Mouse (Mus musculus) left cerebral cortex, adult 2 months (tissue): Measurements from ENCODE around the gene Pptc7. TPM values are rescaled to one million over a fixed set of nuclear protein-coding genes. Genes with fewer than 3 reads are reported as not detected.

Source experiments
- DNase-seq, 2 experiments: peaks; one replicate each; pipeline ENCODE4 v3.0.0; 2021 to 2022; ENCODE audit warnings: low spot score in 2 of 2, mixed read lengths in 1 of 2; ENCODE audit errors: extremely low spot score in 1 of 2
- H3K27ac ChIP-seq: fragments of 200-600 bp; 2 replicates; pipeline ENCODE4 v1.8.1; 2022
- H3K4me3 ChIP-seq: fragments of 200-600 bp; 2 replicates; pipeline ENCODE4 v1.8.1; 2022
- CTCF ChIP-seq: fragments of 200-600 bp; IDR thresholded peaks from 2 replicates; pipeline ENCODE4 v1.8.1; 2022; ENCODE audit warnings: antibody characterized with exemption, mild to moderate bottlenecking, moderate library complexity
- intact Hi-C: fragments of 180-260 bp; cut with DNase I; formaldehyde crosslinking; loops from one replicate; pipeline ENCODE4 v1.15.1; 2025
- long read RNA-seq, 2 experiments: library from polyadenylated mRNA; stranded (forward); transcript quantifications; one replicate each; pipeline ENCODE4 v2.0.0; 2021; ENCODE audit warnings: borderline mapping rate in 2 of 2
- total RNA-seq, 2 experiments: library from RNA; stranded (reverse); gene quantifications; 2 replicates each; pipeline ENCODE4 v1.2.3; 2021

The Pptc7 gene
- total RNA-seq = 10 to 100 TPM; 41.2 to 42.5 TPM
- long read RNA-seq, experiment 1, full-length matches to known transcripts = 30 of 55 reads
- long read RNA-seq, experiment 1, partial matches to known transcripts = 13 of 55 reads
- long read RNA-seq, experiment 1, other reads (novel, unspliced or antisense) = 12 of 55 reads
- long read RNA-seq, experiment 2, full-length matches to known transcripts = 28 of 46 reads
- long read RNA-seq, experiment 2, partial matches to known transcripts = 13 of 46 reads
- long read RNA-seq, experiment 2, other reads (novel, unspliced or antisense) = 5 of 46 reads

DNA sequence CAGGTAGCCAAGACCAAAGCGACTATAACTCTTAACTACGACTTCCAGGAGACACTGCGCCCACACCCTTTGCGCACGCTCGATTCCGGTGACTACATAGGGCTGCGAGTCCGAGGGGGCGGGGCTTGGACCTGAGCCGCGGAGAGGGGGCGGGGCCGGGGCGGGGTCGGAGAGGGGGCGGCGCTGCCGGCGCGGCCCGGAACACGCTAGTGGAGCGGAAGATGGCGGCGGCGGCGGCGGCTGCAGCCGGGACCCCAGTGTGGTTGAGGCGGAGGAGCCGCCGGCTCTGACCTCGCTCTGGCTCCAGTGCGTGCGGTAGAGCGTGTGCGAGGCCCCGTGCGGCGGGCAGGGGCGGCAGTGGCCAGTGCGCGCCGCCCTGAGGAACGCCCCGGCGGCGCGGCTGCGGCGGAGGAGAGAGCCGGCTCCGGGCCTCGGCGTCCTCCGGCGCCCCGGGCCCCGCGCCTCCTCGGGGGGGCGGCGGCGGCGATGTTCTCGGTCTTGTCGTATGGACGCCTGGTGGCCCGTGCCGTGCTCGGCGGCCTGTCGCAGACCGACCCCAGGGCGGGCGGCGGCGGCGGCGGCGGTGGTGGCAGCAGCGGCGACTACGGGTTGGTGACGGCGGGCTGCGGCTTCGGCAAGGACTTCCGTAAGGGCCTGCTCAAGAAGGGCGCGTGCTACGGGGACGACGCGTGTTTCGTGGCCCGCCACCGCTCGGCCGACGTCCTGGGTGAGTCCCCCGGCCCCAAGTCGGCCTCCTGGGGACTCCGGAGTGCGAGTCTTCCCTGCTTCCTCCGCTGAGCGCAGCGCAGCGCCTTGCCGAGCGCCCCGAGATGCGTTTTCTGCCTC, at the start of gene Pptc7:
Gene Pptc7, plus strand, starts transcription at position 183 of the 846 bp plus-strand sequence.
- TF ChIP-seq CTCF = no peak; the same call in 1 of the 2 replicates
- peak; percentile 86 to 89 for DNase-seq
- Histone ChIP-seq H3K4me3 (peak within 1 kb of the TSS; percentile 74), H3K27ac (peak within 1 kb of the TSS; percentile 85)
- intact Hi-C loops = loop anchor here (1.0 to 2.0 kb wide), 2 partner anchors 40 to 70 kb away; partner anchors contain the start of genes Rad9b and Vps29

DNA sequence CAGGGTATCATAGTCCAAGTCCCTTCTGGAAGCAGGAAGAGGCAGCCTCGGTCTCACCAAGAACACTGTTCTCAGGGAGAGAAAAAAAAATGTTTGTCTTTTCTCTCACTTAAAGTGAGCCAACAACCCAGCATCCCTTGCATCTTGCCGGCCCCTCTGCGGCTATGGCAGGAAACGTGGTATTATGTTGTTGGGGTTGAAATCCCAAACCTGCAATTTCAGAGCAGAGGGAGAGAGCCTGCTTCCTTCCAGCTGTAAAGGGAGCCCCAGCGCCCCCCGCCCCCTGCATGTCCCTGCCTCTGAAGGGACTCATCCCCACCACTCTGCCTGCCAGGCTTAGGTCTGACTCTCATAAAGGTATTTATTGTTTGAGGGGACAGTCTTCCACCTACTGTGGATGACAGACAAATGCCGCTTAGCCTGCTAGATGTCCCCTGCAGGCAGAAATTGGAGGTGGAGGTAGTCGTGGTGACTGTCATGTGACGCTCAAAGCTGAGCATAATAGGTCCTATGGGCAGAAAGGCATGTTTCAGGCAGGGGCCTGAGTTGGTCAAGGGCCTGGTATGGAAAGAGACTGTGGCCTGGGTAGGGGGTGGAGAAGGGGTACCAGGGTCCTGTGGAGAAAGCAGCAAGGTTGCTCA, 48.8 kb upstream of the Pptc7 start:
- Histone ChIP-seq H3K27ac (peak overlapping the region; percentile 57), H3K4me3 (no peak overlapping the region)
- DNase-seq = no peak
- peak; percentile 2; the same call in 1 of the 2 replicates for TF ChIP-seq CTCF
- intact Hi-C loops = loop anchor here (5.0 kb wide), 1 partner anchor 68 kb away; no protein-coding TSS in a partner anchor

DNA sequence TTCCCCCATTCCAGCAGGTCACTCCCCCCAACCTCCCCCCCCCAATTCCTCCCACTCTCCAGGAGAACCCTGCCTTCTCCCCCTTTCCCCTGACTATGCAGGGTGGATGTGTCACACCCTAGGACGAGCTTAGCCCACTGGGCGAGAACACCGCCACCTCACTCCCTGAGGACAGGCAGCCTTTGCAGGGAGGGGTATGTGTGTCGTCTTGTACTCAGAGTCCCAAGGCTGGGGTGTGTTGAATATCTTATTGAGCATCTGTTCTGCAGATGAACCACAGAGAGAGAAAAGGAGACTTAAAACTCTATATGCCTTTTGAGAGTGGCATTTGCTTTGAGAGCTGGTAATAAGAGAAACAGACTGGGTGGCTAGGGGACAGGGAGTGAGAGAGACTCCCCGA, 47.0 kb upstream of the Pptc7 start:
- TF ChIP-seq CTCF = no peak
- Histone ChIP-seq H3K27ac (peak overlapping the region; percentile 6; the same call in 1 of the 2 replicates), H3K4me3 (no peak overlapping the region)
- intact Hi-C loops = loop anchor here (5.0 kb wide), 1 partner anchor 70 kb away; no protein-coding TSS in a partner anchor
- DNase-seq = no peak

GRCm38 (mm10) chr5:122239618-122240017, 44.5 kb upstream of the Pptc7 start:
- DNase-seq = no peak
- Histone ChIP-seq H3K4me3 (no peak overlapping the region), H3K27ac (no peak overlapping the region)
- intact Hi-C loops = loop anchor here (5.0 kb wide), 1 partner anchor 72 kb away; no protein-coding TSS in a partner anchor
- no peak for TF ChIP-seq CTCF

- intact Hi-C loops = no loop called here
- no peak overlapping the region for H3K4me3 ChIP-seq
- DNase-seq = no peak
- no peak for TF ChIP-seq CTCF
- H3K27ac ChIP-seq = no peak overlapping the region
Measured at GRCm38 (mm10) chr5:122240521-122240920, 43.6 kb upstream of the Pptc7 start.

DNA sequence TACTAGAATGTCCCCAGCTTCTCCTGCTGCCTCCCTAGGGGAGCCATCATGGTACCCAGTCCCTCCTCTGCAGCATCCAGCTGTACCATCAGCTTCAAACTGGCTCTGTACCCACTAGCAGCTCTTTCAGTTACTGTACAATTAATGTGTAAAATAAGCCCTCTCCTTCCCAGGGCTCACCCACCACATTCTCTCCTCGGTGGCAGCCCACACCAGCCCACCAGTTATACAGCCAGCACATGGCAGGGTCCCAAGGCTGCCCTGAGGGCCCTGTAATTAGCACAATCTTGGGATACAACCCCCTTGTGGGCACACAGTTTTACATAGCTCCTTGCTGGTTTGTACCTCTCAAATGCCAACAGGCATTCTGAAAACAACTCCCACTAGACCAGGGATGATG, 43.2 kb upstream of the Pptc7 start:
- Histone ChIP-seq H3K4me3 (no peak overlapping the region), H3K27ac (0 out of 2 replicates have a peak overlapping the region, but pooled peaks have one; percentile 2)
- intact Hi-C loops = no loop called here
- TF ChIP-seq CTCF = no peak
- no peak for DNase-seq

- Histone ChIP-seq H3K4me3 (no peak overlapping the region), H3K27ac (no peak overlapping the region)
- TF ChIP-seq CTCF = no peak
- intact Hi-C loops = no loop called here
- DNase-seq = no peak
Measured at GRCm38 (mm10) chr5:122242521-122243123, 41.5 kb upstream of the Pptc7 start.

DNA sequence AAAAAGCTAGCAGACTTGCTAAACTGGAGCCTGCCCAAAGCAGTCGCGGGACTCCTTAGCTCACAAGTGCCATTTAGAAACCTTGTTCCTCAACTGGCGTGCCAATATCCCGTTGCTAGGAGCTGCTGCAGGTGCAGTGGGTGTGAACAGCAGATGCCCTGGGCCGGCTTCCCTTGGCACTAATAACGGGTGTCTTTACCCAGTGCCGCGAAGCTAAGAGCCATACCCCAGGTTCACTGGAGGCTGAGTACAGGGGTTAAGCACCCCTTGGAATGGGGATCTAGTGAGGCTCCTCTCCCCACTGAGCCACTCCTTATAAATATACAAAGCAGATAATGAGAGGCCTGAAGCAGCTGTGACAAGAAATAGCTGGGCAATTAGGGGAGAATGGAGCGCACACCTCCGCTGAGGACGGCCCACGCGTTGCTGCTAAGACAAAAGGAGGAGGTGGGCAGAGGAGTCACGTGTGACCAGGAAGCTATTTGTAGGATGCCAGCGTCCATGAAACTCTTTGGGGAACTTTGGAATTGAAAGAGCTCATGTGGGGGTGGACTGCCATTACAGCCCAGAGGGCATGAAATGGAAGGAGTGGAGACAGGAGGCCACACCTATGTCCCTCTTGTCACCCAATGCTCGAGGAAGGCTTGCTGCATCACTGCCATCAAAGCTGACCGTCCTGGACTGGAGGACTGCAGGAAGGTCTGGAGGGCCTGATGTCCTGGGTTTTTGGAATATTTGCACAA, 40.2 kb upstream of the Pptc7 start:
- H3K27ac ChIP-seq = peak overlapping the region; percentile 24; the same call in 1 of the 2 replicates
- intact Hi-C loops = no loop called here
- H3K4me3 ChIP-seq = no peak overlapping the region
- no peak for TF ChIP-seq CTCF
- DNase-seq = peak in 1 of 2 experiments; percentile 59

GRCm38 (mm10) chr5:122245186-122245585, 39.0 kb upstream of the Pptc7 start:
- intact Hi-C loops = no loop called here
- TF ChIP-seq CTCF = no peak
- DNase-seq = no peak
- Histone ChIP-seq H3K27ac (no peak overlapping the region), H3K4me3 (no peak overlapping the region)

GRCm38 (mm10) chr5:122246547-122247167, 37.5 kb upstream of the Pptc7 start:
- no peak for TF ChIP-seq CTCF
- Histone ChIP-seq H3K27ac (no peak overlapping the region), H3K4me3 (no peak overlapping the region)
- no peak for DNase-seq
- intact Hi-C loops = no loop called here
